Mouse (Mus musculus) liver, embryonic 15.5 days (tissue): Measurements from ENCODE around the gene Hyal2. TPM values are rescaled to one million over a fixed set of nuclear protein-coding genes. Genes with fewer than 3 reads are reported as not detected.

Experiments
- ATAC-seq: fragments of 200-750 bp; cut with Nextera tagmentation; 2 replicates; pipeline ENCODE4 v1.8.0; 2017; ENCODE audit warnings: moderate number of reproducible peaks, mild to moderate bottlenecking, moderate library complexity; ENCODE audit not compliant: insufficient read depth
- H3K27ac ChIP-seq: fragments of 300-500 bp; sonication (generic); replicated peaks from 2 replicates; pipeline ENCODE4 v1.5.1; 2015; ENCODE audit warnings: mild to moderate bottlenecking, inconsistent platforms
- H3K27me3 ChIP-seq: fragments of 300-500 bp; sonication (generic); 2 replicates; pipeline ENCODE4 v1.6.1; 2015; ENCODE audit warnings: mild to moderate bottlenecking, inconsistent platforms
- H3K36me3 ChIP-seq: fragments of 300-500 bp; sonication (generic); replicated peaks from 2 replicates; pipeline ENCODE4 v1.6.1; 2015; ENCODE audit warnings: moderate library complexity, mild to moderate bottlenecking, inconsistent platforms
- H3K4me1 ChIP-seq: fragments of 300-500 bp; sonication (generic); replicated peaks from 2 replicates; pipeline ENCODE4 v1.6.1; 2015; ENCODE audit warnings: inconsistent platforms
- H3K4me2 ChIP-seq: fragments of 300-500 bp; sonication (generic); 2 replicates; pipeline ENCODE4 v1.6.1; 2015; ENCODE audit warnings: moderate library complexity, mild to moderate bottlenecking, inconsistent platforms
- H3K4me3 ChIP-seq: fragments of 300-500 bp; sonication (generic); replicated peaks from 2 replicates; pipeline ENCODE4 v1.5.1; 2015; ENCODE audit warnings: mild to moderate bottlenecking, inconsistent platforms
- H3K9ac ChIP-seq: fragments of 300-500 bp; sonication (generic); 2 replicates; pipeline ENCODE4 v1.6.1; 2015; ENCODE audit warnings: moderate library complexity, mild to moderate bottlenecking, inconsistent platforms
- H3K9me3 ChIP-seq: fragments of 300-500 bp; sonication (generic); replicated peaks from 2 replicates; pipeline ENCODE4 v1.6.1; 2016; ENCODE audit warnings: inconsistent platforms
- WGBS: fragments of 180-500 bp; shearing (Covaris S2); methylation state at CpG from one replicate; pipeline ENCODE4 v1.1.7; 2015; ENCODE audit warnings: mixed read lengths; ENCODE audit not compliant: insufficient replicate concordance; 5-methylcytosine and 5-hydroxymethylcytosine counted together
- polyA plus RNA-seq: library from polyadenylated mRNA; unstranded; fragments of >200 nt; fragmentation: Nextera tagmentation; extraction: Ambion mirVana; gene quantifications from 2 replicates; pipeline ENCODE4 v1.2.1, GENCODE M21; 2015

Gene Hyal2
- polyA plus RNA-seq, 1 experiment from 2014 or later: 48.8 TPM

DNA sequence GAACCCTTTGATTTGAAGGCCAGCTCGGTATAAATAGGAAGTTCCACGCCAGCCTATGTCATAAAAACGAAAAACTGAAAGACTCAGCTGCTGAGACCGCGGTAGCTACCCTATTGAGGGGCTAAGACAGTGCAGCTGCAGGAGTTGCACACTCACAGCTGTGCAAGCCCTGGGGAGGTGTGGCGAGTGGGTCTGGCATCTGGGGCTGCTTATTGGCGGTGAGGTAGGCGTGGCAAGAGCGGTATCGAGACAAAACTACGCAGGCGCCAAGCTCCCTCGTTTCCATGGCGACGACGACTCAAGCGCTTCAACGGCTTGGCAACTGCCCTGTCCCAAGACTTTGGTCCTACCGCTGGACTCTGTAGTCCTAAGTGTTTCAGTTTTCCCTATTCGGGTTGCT, 20.7 kb upstream of the Hyal2 start, which contains the start of gene Zmynd10:
TSS of gene Zmynd10 (plus strand) at position 273 of the 400 bp plus-strand sequence.
- H3K27ac ChIP-seq: peak within 1 kb of the TSS; percentile 15; the same call in 1 of the 2 replicates

DNA sequence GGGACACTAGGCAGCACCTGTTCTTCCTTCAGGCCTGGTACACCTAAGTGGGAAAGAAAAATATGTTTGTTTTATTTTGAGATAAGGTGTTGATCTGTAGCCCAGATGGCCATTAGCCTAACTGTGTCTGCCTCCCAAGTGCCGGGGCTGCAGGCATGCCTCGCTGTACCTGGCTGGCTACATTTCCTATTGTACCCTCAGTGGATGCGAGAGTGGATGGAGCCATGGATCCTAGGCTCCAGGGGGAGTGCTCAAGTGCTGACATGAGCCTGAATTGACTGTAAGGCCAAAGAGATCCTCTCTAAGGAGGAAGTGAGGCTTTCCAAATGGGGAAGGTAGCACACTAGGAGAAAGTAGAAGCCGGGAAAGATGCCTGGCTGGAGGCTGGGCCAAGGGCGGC, 19.8 kb upstream of the Hyal2 start:
- Histone ChIP-seq H3K27ac (no peak overlapping the region), H3K4me1 (peaks cover 61% of the 10 kb centered on the region), H3K4me3 (no peak overlapping the region), H3K9ac (no peak overlapping the region), H3K9me3 (no peaks in the 10 kb centered on the region), H3K27me3 (peaks cover 48% of the 10 kb centered on the region), H3K4me2 (no peak overlapping the region), H3K36me3 (peaks cover 17% of the 10 kb centered on the region)
- ATAC-seq: no peak
- WGBS: 64% methylated on average over 5 of the region's 5 CpGs

More for the DNA sequence above, 20.7 kb upstream of the Hyal2 start, which contains the start of gene Zmynd10:
- Histone ChIP-seq H3K27me3 (peaks cover 39% of the 10 kb centered on the region), H3K4me2 (peak within 1 kb of the TSS; percentile 51), H3K4me1 (peaks cover 60% of the 10 kb centered on the region), H3K9ac (no peak within 1 kb of the TSS), H3K9me3 (no peaks in the 10 kb centered on the region), H3K36me3 (peaks cover 17% of the 10 kb centered on the region), H3K4me3 (peak within 1 kb of the TSS; percentile 13; the same call in 1 of the 2 replicates)
- whole genome bisulfite sequencing: 5% methylated on average over 20 of the region's 20 CpGs
- peak; percentile 51 for ATAC-seq

GRCm38 (mm10) chr9:107548820-107549219, 18.9 kb upstream of the Hyal2 start:
- H3K27me3 ChIP-seq: peaks cover 50% of the 10 kb centered on the region
- 78% methylated on average over 10 of the region's 10 CpGs for WGBS
- peaks cover 13% of the 10 kb centered on the region for H3K36me3 ChIP-seq
- no peak for ATAC-seq
- H3K27ac ChIP-seq: no peak overlapping the region
- H3K9ac ChIP-seq: no peak overlapping the region
- no peaks in the 10 kb centered on the region for H3K9me3 ChIP-seq
- no peak overlapping the region for H3K4me2 ChIP-seq
- H3K4me1 ChIP-seq: peaks cover 64% of the 10 kb centered on the region
- no peak overlapping the region for H3K4me3 ChIP-seq

GRCm38 (mm10) chr9:107549297-107550074, 18.3 kb upstream of the Hyal2 start:
- no peak overlapping the region for H3K27ac ChIP-seq
- no peak overlapping the region for H3K9ac ChIP-seq
- peaks cover 9% of the 10 kb centered on the region for H3K36me3 ChIP-seq
- H3K27me3 ChIP-seq: peaks cover 50% of the 10 kb centered on the region
- H3K9me3 ChIP-seq: no peaks in the 10 kb centered on the region
- H3K4me3 ChIP-seq: no peak overlapping the region
- no peak for ATAC-seq
- 72% methylated on average over 20 of the region's 20 CpGs for WGBS
- peaks cover 68% of the 10 kb centered on the region for H3K4me1 ChIP-seq
- H3K4me2 ChIP-seq: no peak overlapping the region

DNA sequence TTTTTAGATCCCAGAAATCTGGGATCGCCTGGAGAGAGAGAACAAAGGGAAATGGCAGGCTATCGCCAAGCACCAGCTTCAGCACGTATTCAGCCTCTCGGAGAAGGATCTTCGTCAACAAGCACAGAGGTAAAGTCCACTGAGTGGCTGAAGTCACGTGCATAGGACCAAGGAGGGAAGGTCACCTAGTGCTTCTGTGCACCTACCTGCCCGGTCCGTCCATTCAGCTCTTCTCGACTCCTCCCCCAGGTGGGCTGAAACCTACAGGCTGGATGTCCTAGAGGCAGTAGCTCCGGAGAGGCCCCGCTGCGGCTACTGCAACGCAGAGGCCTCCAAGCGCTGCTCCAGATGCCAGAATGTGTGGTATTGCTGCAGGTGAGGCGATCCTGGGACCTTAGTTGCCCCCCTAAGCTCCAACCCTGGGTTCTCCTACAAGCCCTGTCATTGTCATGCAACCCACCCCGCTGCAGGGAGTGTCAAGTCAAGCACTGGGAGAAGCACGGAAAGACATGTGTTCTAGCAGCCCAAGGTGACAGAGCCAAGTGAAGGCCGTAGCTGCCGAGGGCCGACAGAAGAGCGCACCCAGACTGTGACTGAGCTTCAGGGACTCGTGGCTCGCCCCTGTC, 17.1 kb upstream of the Hyal2 start:
- WGBS: 39% methylated on average over 23 of the region's 23 CpGs
- Histone ChIP-seq H3K4me2 (peak overlapping the region; percentile 94), H3K9ac (peak overlapping the region; percentile 64; the same call in 1 of the 2 replicates), H3K4me3 (peak overlapping the region; percentile 57), H3K27ac (no peak overlapping the region), H3K9me3 (no peaks in the 10 kb centered on the region), H3K36me3 (no peaks in the 10 kb centered on the region), H3K4me1 (peaks cover 70% of the 10 kb centered on the region), H3K27me3 (peaks cover 50% of the 10 kb centered on the region)
- no peak for ATAC-seq

- peak within 1 kb of the TSS; percentile 57 for H3K4me3 ChIP-seq
- 0 out of 2 replicates have a peak within 1 kb of the TSS, but pooled peaks have one; percentile 43 for H3K27ac ChIP-seq
- H3K9ac ChIP-seq: peak within 1 kb of the TSS; percentile 64
- peak; percentile 24 for ATAC-seq
- peak within 1 kb of the TSS; percentile 94 for H3K4me2 ChIP-seq
- peaks cover 70% of the 10 kb centered on the region for H3K4me1 ChIP-seq
- H3K27me3 ChIP-seq: peaks cover 50% of the 10 kb centered on the region
- no peaks in the 10 kb centered on the region for H3K36me3 ChIP-seq
- H3K9me3 ChIP-seq: no peaks in the 10 kb centered on the region
- WGBS: 1% methylated on average over 63 of the region's 63 CpGs
These were observed 16.4 kb upstream of the Hyal2 start, which contains the start of gene Rassf1 for GRCm38 (mm10) chr9:107551117-107551889. Gene Rassf1 (plus strand): TSS chr9:107551555.

DNA sequence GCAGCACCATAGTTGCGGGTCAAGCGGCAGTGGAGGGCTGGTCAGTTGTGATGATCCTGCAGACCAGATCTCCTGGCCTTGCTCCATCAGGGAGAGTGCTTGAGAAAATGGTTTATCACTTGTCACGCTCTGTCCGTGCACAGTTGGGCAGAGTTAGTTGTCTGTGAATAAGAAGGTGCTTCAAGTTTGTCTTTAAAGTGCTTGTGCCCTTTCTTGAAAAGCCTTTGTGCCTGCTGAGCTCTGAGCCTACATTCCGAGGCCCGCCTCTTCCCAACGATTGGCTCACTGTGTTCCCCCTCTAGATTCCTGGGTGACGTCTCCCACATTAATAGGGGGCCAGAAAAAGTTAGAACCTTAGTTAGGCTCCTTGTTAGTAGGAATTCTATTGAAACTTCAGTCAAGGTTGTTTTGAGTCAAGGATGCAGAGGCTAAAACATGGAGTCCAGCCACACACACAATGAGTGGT, 15.8 kb upstream of the Hyal2 start:
- Histone ChIP-seq H3K36me3 (no peaks in the 10 kb centered on the region), H3K27ac (0 out of 2 replicates have a peak overlapping the region, but pooled peaks have one; percentile 43), H3K27me3 (peaks cover 50% of the 10 kb centered on the region), H3K4me3 (peak overlapping the region; percentile 57), H3K4me1 (peaks cover 70% of the 10 kb centered on the region), H3K9me3 (no peaks in the 10 kb centered on the region), H3K9ac (peak overlapping the region; percentile 64), H3K4me2 (peak overlapping the region; percentile 94)
- ATAC-seq: no peak
- WGBS: 32% methylated on average over 8 of the region's 8 CpGs

- Histone ChIP-seq H3K4me3 (peak overlapping the region; percentile 83), H3K4me2 (peak overlapping the region; percentile 97), H3K36me3 (peaks cover 8% of the 10 kb centered on the region), H3K9me3 (no peaks in the 10 kb centered on the region), H3K9ac (peak overlapping the region; percentile 94), H3K27ac (no peak overlapping the region), H3K4me1 (peaks cover 69% of the 10 kb centered on the region), H3K27me3 (peaks cover 50% of the 10 kb centered on the region)
- 55% methylated on average over 5 of the region's 5 CpGs for WGBS
- no peak for ATAC-seq
These were observed 14.9 kb upstream of the Hyal2 start for GRCm38 (mm10) chr9:107552690-107553393.

- H3K9me3 ChIP-seq: no peaks in the 10 kb centered on the region
- peak overlapping the region; percentile 94 for H3K9ac ChIP-seq
- H3K4me3 ChIP-seq: peak overlapping the region; percentile 83
- peak overlapping the region; percentile 95 for H3K27ac ChIP-seq
- peaks cover 66% of the 10 kb centered on the region for H3K4me1 ChIP-seq
- ATAC-seq: peak; percentile 37
- 4% methylated on average over 37 of the region's 37 CpGs for WGBS
- H3K27me3 ChIP-seq: peaks cover 44% of the 10 kb centered on the region
- H3K4me2 ChIP-seq: peak overlapping the region; percentile 97
- H3K36me3 ChIP-seq: peaks cover 17% of the 10 kb centered on the region
These were observed 14.0 kb upstream of the Hyal2 start for GRCm38 (mm10) chr9:107553541-107554318.
